ENCODE assay signal across 9 mouse cellular contexts in genomic region chr4:88738480-88738879, GRCm38 (mm10). TPM values are rescaled to one million over a fixed set of nuclear protein-coding genes. Genes with fewer than 3 reads are reported as not detected.
DNase-seq lines count a peak whose midpoint lies in the region; ATAC-seq and TF ChIP-seq lines count a peak whose summit lies in the region.
"Had no signal": no experiment of that assay in that cellular context is flagged by ENCODE, and none has a peak within 500 bp of the region (broad histone marks: within the 10 kb centered on the region; RNA-seq: fewer than 3 reads in every experiment).

No protein-coding gene starts in this region.

- H3K4me1 ChIP-seq in midbrain, embryonic 11.5 days (ENCODE audit: control insufficient read depth, insufficient read depth, low read length): no peaks in the 10 kb centered on the region
- no peaks in the 10 kb centered on the region for H3K4me1 ChIP-seq in midbrain, embryonic 15.5 days
- 0 out of 2 replicates have a peak, but pooled peaks cover 2% of the 10 kb centered on the region for H3K4me1 ChIP-seq in heart, embryonic 16.5 days (ENCODE audit: control insufficient read depth, insufficient read depth, low read length)
- no peaks in the 10 kb centered on the region for H3K4me1 ChIP-seq in liver, adult 2 months (ENCODE audit: control insufficient read depth, insufficient read depth, low read length)

- H3K4me2 ChIP-seq in midbrain, embryonic 11.5 days: no peak overlapping the region
- H3K4me2 ChIP-seq in midbrain, embryonic 15.5 days: no peak overlapping the region
- no peak overlapping the region for H3K4me2 ChIP-seq in heart, embryonic 16.5 days (ENCODE audit: low read depth, low read length)

- ATAC-seq in midbrain, embryonic 11.5 days (ENCODE audit: low FRiP score): peak; percentile 74
- no peak for ATAC-seq in midbrain, embryonic 15.5 days (replicated peaks)
- peak; percentile 72 for ATAC-seq in common myeloid progenitor, adult 5-6 weeks (replicated peaks; ENCODE audit: low read depth, poor library complexity, severe bottlenecking)
- ATAC-seq in heart, embryonic 16.5 days (replicated peaks; ENCODE audit: extremely low read depth, insufficient read depth, low FRiP score): 0 out of 2 replicates have a peak, but pooled peaks have one; percentile 45

- no peak overlapping the region for H3K27ac ChIP-seq in midbrain, embryonic 11.5 days (ENCODE audit: low read depth, low read length)
- H3K27ac ChIP-seq in midbrain, embryonic 15.5 days: no peak overlapping the region
- no peak overlapping the region for H3K27ac ChIP-seq in heart, embryonic 16.5 days (ENCODE audit: low read length)
- H3K27ac ChIP-seq in liver, adult 2 months (replicated peaks; ENCODE audit: insufficient read depth, low read depth, low read length): no peak overlapping the region

- no peak for TF ChIP-seq POLR2A in liver, adult 2 months (IDR thresholded peaks at IDR 0.05; ENCODE audit: extremely low read depth, insufficient read depth, low read length)

- no peaks in the 10 kb centered on the region for H3K79me2 ChIP-seq in liver, adult 2 months (ENCODE audit: control insufficient read depth, insufficient read depth, low read length)

- 4% methylated on average over 2 of the region's 2 CpGs for WGBS in midbrain, embryonic 11.5 days
- WGBS in midbrain, embryonic 15.5 days: 5% methylated on average over 2 of the region's 2 CpGs
- 0% methylated on average over 2 of the region's 2 CpGs for WGBS in heart, embryonic 16.5 days
- 0% methylated on average over 2 of the region's 2 CpGs for WGBS in liver, adult 2 months

- no peaks in the 10 kb centered on the region for H3K36me3 ChIP-seq in midbrain, embryonic 11.5 days (ENCODE audit: control insufficient read depth, insufficient read depth, low read length)
- no peaks in the 10 kb centered on the region for H3K36me3 ChIP-seq in midbrain, embryonic 15.5 days (replicated peaks)
- no peaks in the 10 kb centered on the region for H3K36me3 ChIP-seq in heart, embryonic 16.5 days (ENCODE audit: control insufficient read depth, insufficient read depth)
- H3K36me3 ChIP-seq in liver, adult 2 months (ENCODE audit: control insufficient read depth, insufficient read depth, low read length): no peaks in the 10 kb centered on the region

- H3K27me3 ChIP-seq in midbrain, embryonic 11.5 days (ENCODE audit: control insufficient read depth, insufficient read depth, low read length): no peaks in the 10 kb centered on the region
- no peaks in the 10 kb centered on the region for H3K27me3 ChIP-seq in midbrain, embryonic 15.5 days (replicated peaks)
- H3K27me3 ChIP-seq in heart, embryonic 16.5 days (ENCODE audit: control insufficient read depth, insufficient read depth, low read length): no peaks in the 10 kb centered on the region
- no peaks in the 10 kb centered on the region for H3K27me3 ChIP-seq in liver, adult 2 months (ENCODE audit: control insufficient read depth, insufficient read depth, low read length)

- H3K9ac ChIP-seq in midbrain, embryonic 11.5 days (ENCODE audit: low read length): no peak overlapping the region
- H3K9ac ChIP-seq in midbrain, embryonic 15.5 days: no peak overlapping the region
- H3K9ac ChIP-seq in heart, embryonic 16.5 days (ENCODE audit: low read length): no peak overlapping the region
- H3K9ac ChIP-seq in liver, adult 2 months (ENCODE audit: low read depth, low read length): no peak overlapping the region

- no peak overlapping the region for H3K4me3 ChIP-seq in midbrain, embryonic 11.5 days (ENCODE audit: low read depth, low read length)
- no peak overlapping the region for H3K4me3 ChIP-seq in midbrain, embryonic 15.5 days
- no peak overlapping the region for H3K4me3 ChIP-seq in heart, embryonic 16.5 days (ENCODE audit: low read length)
- H3K4me3 ChIP-seq in liver, adult 2 months (ENCODE audit: insufficient read depth, low read depth, low read length): no peak overlapping the region
- H3K4me3 ChIP-seq: myocyte had no signal

- H3K9me3 ChIP-seq in midbrain, embryonic 11.5 days (ENCODE audit: control insufficient read depth, low read length): no peaks in the 10 kb centered on the region
- no peaks in the 10 kb centered on the region for H3K9me3 ChIP-seq in midbrain, embryonic 15.5 days
- no peaks in the 10 kb centered on the region for H3K9me3 ChIP-seq in heart, embryonic 16.5 days (replicated peaks; ENCODE audit: control insufficient read depth, low read length)

- peak; percentile 96 for DNase-seq in midbrain, embryonic 11.5 days (ENCODE audit: low spot score, missing footprints)
- DNase-seq in R1 (ENCODE audit: low read depth, low spot score): peak; percentile 68
- DNase-seq in liver, adult 2 months (ENCODE audit: extremely low read depth, low read depth, low spot score): peak; percentile 48
- peak; percentile 60 for DNase-seq in ovary, postnatal 36 days (ENCODE audit: low spot score)
- DNase-seq in urinary bladder, postnatal 25 days (ENCODE audit: low spot score): peak; percentile 62

- peak; percentile 92 for TF ChIP-seq CTCF in liver, adult 2 months (IDR thresholded peaks at IDR 0.05; ENCODE audit: low read depth, low read length)

RNA-seq across cellular contexts. Expression of gene Gm13271, which starts 16.2 kb away (rescaled TPM):
- polyA plus RNA-seq in midbrain, embryonic 11.5 days (2014; fragmentation: Nextera tagmentation; extraction: Ambion mirVana): not detected in 2 replicates
- not detected in 2 replicates for polyA plus RNA-seq in midbrain, embryonic 15.5 days (2015; fragmentation: Nextera tagmentation; extraction: Ambion mirVana)
- total RNA-seq in common myeloid progenitor, adult 5-6 weeks (2017): not detected in 2 replicates
- polyA plus RNA-seq in heart, embryonic 16.5 days (2015; fragmentation: Nextera tagmentation; extraction: Ambion mirVana): not detected in 2 replicates
- not detected in 2 replicates for total RNA-seq in liver, adult 2 months (2014; rRNA removed)
- polyA plus RNA-seq in liver, adult 2 months (2012; rRNA removed): not detected in 2 replicates
- polyA plus RNA-seq: myocyte had no signal

RNA-seq across cellular contexts. Expression of gene Klhl9, which starts 16.2 kb away (rescaled TPM):
- 153 and 169 TPM in 2 replicates for polyA plus RNA-seq in midbrain, embryonic 11.5 days (2014; fragmentation: Nextera tagmentation; extraction: Ambion mirVana)
- polyA plus RNA-seq in midbrain, embryonic 15.5 days (2015; fragmentation: Nextera tagmentation; extraction: Ambion mirVana): 112 and 117 TPM in 2 replicates
- total RNA-seq in common myeloid progenitor, adult 5-6 weeks (2017): 91.1 and 99.9 TPM in 2 replicates
- polyA plus RNA-seq in heart, embryonic 16.5 days (2015; fragmentation: Nextera tagmentation; extraction: Ambion mirVana): 77.2 and 82.3 TPM in 2 replicates
- 60.3 and 68.1 TPM in 2 replicates for total RNA-seq in liver, adult 2 months (2014; rRNA removed)
- polyA plus RNA-seq in liver, adult 2 months (2012; rRNA removed): 9.8 and 10.2 TPM in 2 replicates

RNA-seq across cellular contexts. Expression of gene Gm26566, which starts 16.9 kb away (rescaled TPM):
- polyA plus RNA-seq in midbrain, embryonic 11.5 days (2014; fragmentation: Nextera tagmentation; extraction: Ambion mirVana): 1.4 and 1.6 TPM in 2 replicates
- polyA plus RNA-seq in midbrain, embryonic 15.5 days (2015; fragmentation: Nextera tagmentation; extraction: Ambion mirVana): 1.2 and 1.6 TPM in 2 replicates
- total RNA-seq in common myeloid progenitor, adult 5-6 weeks (2017): 2.9 TPM in 1 of 2 replicates, not detected in the other
- polyA plus RNA-seq in heart, embryonic 16.5 days (2015; fragmentation: Nextera tagmentation; extraction: Ambion mirVana): 0.76 and 1.1 TPM in 2 replicates
- 0.18 TPM in 1 of 2 replicates, not detected in the other for total RNA-seq in liver, adult 2 months (2014; rRNA removed)
- not detected in 2 replicates for polyA plus RNA-seq in liver, adult 2 months (2012; rRNA removed)

RNA-seq across cellular contexts. Expression of gene Gm13283, which starts 21.4 kb away (rescaled TPM):
- 0.15 TPM in 1 of 2 replicates, not detected in the other for polyA plus RNA-seq in midbrain, embryonic 11.5 days (2014; fragmentation: Nextera tagmentation; extraction: Ambion mirVana)
- not detected in 2 replicates for polyA plus RNA-seq in midbrain, embryonic 15.5 days (2015; fragmentation: Nextera tagmentation; extraction: Ambion mirVana)
- not detected in 2 replicates for total RNA-seq in common myeloid progenitor, adult 5-6 weeks (2017)
- 0.25 TPM in 2 replicates for polyA plus RNA-seq in heart, embryonic 16.5 days (2015; fragmentation: Nextera tagmentation; extraction: Ambion mirVana)
- total RNA-seq in liver, adult 2 months (2014; rRNA removed): not detected in 2 replicates
- not detected in 2 replicates for polyA plus RNA-seq in liver, adult 2 months (2012; rRNA removed)
- polyA plus RNA-seq: myocyte had no signal

RNA-seq across cellular contexts. Expression of gene Gm13290, which starts 35.2 kb away (rescaled TPM):
- not detected in 2 replicates for polyA plus RNA-seq in midbrain, embryonic 11.5 days (2014; fragmentation: Nextera tagmentation; extraction: Ambion mirVana)
- polyA plus RNA-seq in midbrain, embryonic 15.5 days (2015; fragmentation: Nextera tagmentation; extraction: Ambion mirVana): not detected in 2 replicates
- total RNA-seq in common myeloid progenitor, adult 5-6 weeks (2017): not detected in 2 replicates
- 0.39 and 0.45 TPM in 2 replicates for polyA plus RNA-seq in heart, embryonic 16.5 days (2015; fragmentation: Nextera tagmentation; extraction: Ambion mirVana)
- total RNA-seq in liver, adult 2 months (2014; rRNA removed): not detected in 2 replicates
- not detected in 2 replicates for polyA plus RNA-seq in liver, adult 2 months (2012; rRNA removed)
